Comparison of ENCODE assay signal across 16 mouse cellular contexts in the genomic region with DNA sequence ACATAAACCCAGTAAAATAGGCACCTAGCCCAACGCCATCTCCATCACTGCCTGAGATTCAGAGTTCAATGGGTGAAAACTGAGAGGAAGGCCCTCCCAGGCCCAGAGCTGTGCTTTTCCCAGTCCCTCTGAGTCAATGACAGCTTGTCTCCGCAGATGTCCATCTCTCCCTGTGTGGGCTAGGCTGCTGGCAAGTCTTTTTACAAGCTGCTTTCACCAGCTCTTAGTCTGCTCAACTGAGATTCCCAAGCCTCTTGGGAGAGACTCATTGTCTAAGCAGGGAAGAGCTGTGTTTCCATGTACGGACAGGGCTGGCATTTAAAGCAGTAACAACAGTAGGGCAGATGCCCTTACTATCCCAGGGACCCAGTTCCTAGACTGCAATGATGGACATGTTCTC.
DNase-seq lines count a peak whose midpoint lies in the region; TF ChIP-seq lines count a peak whose summit lies in the region.
"Had no signal": no experiment of that assay in that cellular context is flagged by ENCODE, and none has a peak within 500 bp of the region (broad histone marks: within the 10 kb centered on the region; RNA-seq: fewer than 3 reads in every experiment).

No protein-coding gene starts in this region.

- H3K27me3 ChIP-seq in kidney, adult 2 months (replicated peaks; ENCODE audit: control insufficient read depth, insufficient read depth, low read length): no peaks in the 10 kb centered on the region
- H3K27me3 ChIP-seq: embryonic facial prominence, embryonic 13.5 days; heart, embryonic 15.5 days; hindbrain, embryonic 15.5 days; liver, embryonic 12.5 days; neural tube, embryonic 12.5 days had no signal

- peak; percentile 62 for DNase-seq in layer of hippocampus, adult 11-12 months (ENCODE audit: low spot score)
- no peak for DNase-seq in layer of hippocampus, adult 9-10 months (ENCODE audit: low spot score)
- DNase-seq in cerebellum, adult 11 months: peak; percentile 27
- peak; percentile 55 for DNase-seq in cerebellum, adult 9-10 months
- DNase-seq in layer of hippocampus, adult 9-11 months: peak; percentile 69
- no peak for DNase-seq in gastrocnemius, postnatal 10 days
- no peak for DNase-seq in kidney, adult 2 months
- DNase-seq: kidney, adult 18-20 months; kidney, postnatal 4 days; spleen, adult 18-20 months had no signal

- H3K4me1 ChIP-seq in kidney, adult 2 months (ENCODE audit: control insufficient read depth, insufficient read depth, low read length): no peaks in the 10 kb centered on the region
- H3K4me1 ChIP-seq: embryonic facial prominence, embryonic 13.5 days; heart, embryonic 15.5 days; hindbrain, embryonic 15.5 days; liver, embryonic 12.5 days; neural tube, embryonic 12.5 days had no signal

- 82% methylated on average over 3 of the region's 3 CpGs for WGBS in kidney, adult 2 months

- TF ChIP-seq CTCF in kidney, adult 2 months (conservative IDR thresholded peaks at IDR 0.05; ENCODE audit: insufficient read depth, insufficient read length, low read depth, low read length): no peak

- TF ChIP-seq POLR2A in kidney, adult 2 months (IDR thresholded peaks at IDR 0.05; ENCODE audit: low read depth, low read length): no peak

- no peaks in the 10 kb centered on the region for H3K36me3 ChIP-seq in kidney, adult 2 months (ENCODE audit: control insufficient read depth, insufficient read depth, low read length)
- H3K36me3 ChIP-seq: embryonic facial prominence, embryonic 13.5 days; heart, embryonic 15.5 days; hindbrain, embryonic 15.5 days; limb, embryonic 10.5 days; liver, embryonic 12.5 days; neural tube, embryonic 12.5 days had no signal

- no peak overlapping the region for H3K4me3 ChIP-seq in kidney, adult 2 months (ENCODE audit: insufficient read depth, low read depth, low read length)
- H3K4me3 ChIP-seq: embryonic facial prominence, embryonic 13.5 days; heart, embryonic 15.5 days; hindbrain, embryonic 15.5 days; limb, embryonic 10.5 days; liver, embryonic 12.5 days; neural tube, embryonic 12.5 days had no signal

- H3K27ac ChIP-seq in kidney, adult 2 months (ENCODE audit: insufficient read depth, low read depth, low read length): no peak overlapping the region
- H3K27ac ChIP-seq: embryonic facial prominence, embryonic 13.5 days; heart, embryonic 15.5 days; hindbrain, embryonic 15.5 days; limb, embryonic 10.5 days; liver, embryonic 12.5 days; neural tube, embryonic 12.5 days had no signal

Comparison
In these comparisons a context has a peak if more than half of its experiments do, and no peak if none do; other contexts are left out.
1. DNase-seq: peak in layer of hippocampus, adult 11-12 months (single experiment), cerebellum, adult 11 months (single experiment), cerebellum, adult 9-10 months (single experiment) and layer of hippocampus, adult 9-11 months (single experiment); none in layer of hippocampus, adult 9-10 months (single experiment), gastrocnemius, postnatal 10 days (single experiment) and kidney, adult 2 months (single experiment).